Mouse (Mus musculus): ENCODE measurements around the gene Abcb1b.
"Not testable (repeated sequence)": the region's sequence is repeated elsewhere in the genome, so short reads cannot be mapped to it uniquely, and the experiment has no call there.

Abcb1b gene

GRCm38 (mm10) chr5:8797987-8798751 lies at the start of gene Abcb1b:
Gene Abcb1b (plus strand): TSS chr5:8798147.
- peak; percentile 34 for DNase-seq (ENCODE audit: low read depth, low spot score)

GRCm38 (mm10) chr5:8772866-8773265 lies 25.1 kb upstream of the Abcb1b start:
- no peak for DNase-seq (ENCODE audit: low read depth, low spot score)

- DNase-seq (ENCODE audit: low read depth, low spot score) = no peak
Measured at GRCm38 (mm10) chr5:8778311-8778710, 19.6 kb upstream of the Abcb1b start.

GRCm38 (mm10) chr5:8778751-8779150 lies 19.2 kb upstream of the Abcb1b start:
- DNase-seq (ENCODE audit: low read depth, low spot score) = no peak

GRCm38 (mm10) chr5:8792281-8792680 lies 5.7 kb upstream of the Abcb1b start:
- DNase-seq (ENCODE audit: low read depth, low spot score) = no peak

- peak; percentile 21 for DNase-seq (ENCODE audit: low read depth, low spot score)
Measured at GRCm38 (mm10) chr5:8798752-8799115, 787 bp downstream of the Abcb1b start.

GRCm38 (mm10) chr5:8805742-8806141 lies 7.8 kb downstream of the Abcb1b start:
- DNase-seq (ENCODE audit: low read depth, low spot score) = no peak

GRCm38 (mm10) chr5:8807137-8808004 lies 9.4 kb downstream of the Abcb1b start:
- DNase-seq (ENCODE audit: low read depth, low spot score) = no peak

- DNase-seq (ENCODE audit: low read depth, low spot score) = no peak
Measured at GRCm38 (mm10) chr5:8813872-8814271, 15.9 kb downstream of the Abcb1b start.

- no peak for DNase-seq (ENCODE audit: low read depth, low spot score)
Measured at GRCm38 (mm10) chr5:8819635-8820591, 22.0 kb downstream of the Abcb1b start.

GRCm38 (mm10) chr5:8820592-8821104 lies 22.7 kb downstream of the Abcb1b start:
- DNase-seq (ENCODE audit: low read depth, low spot score) = not testable (repeated sequence)

- no peak for DNase-seq (ENCODE audit: low read depth, low spot score)
Measured at GRCm38 (mm10) chr5:8838661-8839438, 40.9 kb downstream of the Abcb1b start.

GRCm38 (mm10) chr5:8839651-8840050 lies 41.7 kb downstream of the Abcb1b start:
- DNase-seq (ENCODE audit: low read depth, low spot score) = no peak

GRCm38 (mm10) chr5:8840887-8841286 lies 42.9 kb downstream of the Abcb1b start:
- peak; percentile 62 for DNase-seq (ENCODE audit: low read depth, low spot score)

GRCm38 (mm10) chr5:8842815-8843214 lies 44.9 kb downstream of the Abcb1b start:
- DNase-seq (ENCODE audit: low read depth, low spot score) = no peak

GRCm38 (mm10) chr5:8848607-8849575 lies 50.9 kb downstream of the Abcb1b start:
- DNase-seq (ENCODE audit: low read depth, low spot score) = not testable (repeated sequence)

GRCm38 (mm10) chr5:8850851-8851250 lies 52.9 kb downstream of the Abcb1b start:
- DNase-seq (ENCODE audit: low read depth, low spot score) = no peak

- DNase-seq (ENCODE audit: low read depth, low spot score) = no peak
Measured at GRCm38 (mm10) chr5:8857201-8857600, 59.3 kb downstream of the Abcb1b start.

- no peak for DNase-seq (ENCODE audit: low read depth, low spot score)
Measured at GRCm38 (mm10) chr5:8861811-8862210, 63.9 kb downstream of the Abcb1b start.

Data from forelimb bud, embryonic 11.5 days (tissue).